Mouse (Mus musculus): ENCODE results near the gene Phc1. TPM values are rescaled to one million over a fixed set of nuclear protein-coding genes. Genes with fewer than 3 reads are reported as not detected.
"Not testable (repeated sequence)": the region's sequence is repeated elsewhere in the genome, so short reads cannot be mapped to it uniquely, and the experiment has no call there.

The Phc1 gene
- total and polyA plus RNA-seq, 3 experiments = 4.6 to 35.9 TPM; not detected in 1

GRCm38 (mm10) chr6:122357089-122357488 is 16.7 kb upstream of the Phc1 start:
- Histone ChIP-seq H3K27ac (ENCODE audit: control insufficient read depth, low read depth, low read length) (no peak overlapping the region), H3K9me3 (replicated peaks; ENCODE audit: insufficient read depth, low read length) (no peaks in the 10 kb centered on the region), H3K4me1 (ENCODE audit: control insufficient read depth in 1 of 2, insufficient read depth in 2 of 2, low read length in 2 of 2) (no peaks in the 10 kb centered on the region; a peak in 1 of 4 replicates), H3K79me2 (ENCODE audit: control insufficient read depth, insufficient read depth, low read length, poor library complexity) (no peaks in the 10 kb centered on the region), H3K36me3 (ENCODE audit: control insufficient read depth in 1 of 2, insufficient read depth in 2 of 2, low read length in 2 of 2) (no peaks in the 10 kb centered on the region), H3K4me3 (ENCODE audit: control insufficient read depth in 1 of 2, insufficient read depth in 1 of 2, low read depth in 2 of 2, low read length in 2 of 2) (no peak overlapping the region), H3K9ac (ENCODE audit: control insufficient read depth, low read depth, low read length, poor library complexity, severe bottlenecking) (no peak overlapping the region), H3K27me3 (ENCODE audit: control insufficient read depth in 1 of 2, insufficient read depth in 2 of 2, low read length in 2 of 2) (no peaks in the 10 kb centered on the region)
- TF ChIP-seq NRF1 (IDR thresholded peaks at IDR 0.05; ENCODE audit: insufficient read depth, low read depth, low read length, poor library complexity, severe bottlenecking) = no peak
- no peak for TF ChIP-seq E2F4 (IDR thresholded peaks at IDR 0.05; ENCODE audit: borderline replicate concordance, low read depth, low read length)
- no peak for TF ChIP-seq ELF1 (IDR thresholded peaks at IDR 0.05; ENCODE audit: low read depth, low read length)
- no peak for TF ChIP-seq USF1 (IDR thresholded peaks at IDR 0.05; ENCODE audit: low read depth, low read length)
- TF ChIP-seq MAZ (IDR thresholded peaks at IDR 0.05; ENCODE audit: low read depth, low read length) = no peak
- TF ChIP-seq POLR2AphosphoS5 (IDR thresholded peaks at IDR 0.05; ENCODE audit: borderline replicate concordance, low read depth, low read length) = no peak
- no peak for TF ChIP-seq UBTF (IDR thresholded peaks at IDR 0.05; ENCODE audit: borderline replicate concordance, insufficient read depth, low read depth, low read length)
- TF ChIP-seq NELFE (IDR thresholded peaks at IDR 0.05; ENCODE audit: low read depth, low read length) = no peak
- no peak for TF ChIP-seq MAX (IDR thresholded peaks at IDR 0.05; ENCODE audit: low read length)
- TF ChIP-seq RCOR1 (IDR thresholded peaks at IDR 0.05; ENCODE audit: low read depth, low read length) = no peak
- TF ChIP-seq MYB (IDR thresholded peaks at IDR 0.05; ENCODE audit: low read depth, low read length) = no peak
- no peak for DNase-seq (ENCODE audit: low read depth, low spot score)

- no peak overlapping the region for H3K27ac ChIP-seq (ENCODE audit: control insufficient read depth, low read depth, low read length)
- no peaks in the 10 kb centered on the region; a peak in 1 of 4 replicates for H3K4me1 ChIP-seq (ENCODE audit: control insufficient read depth in 1 of 2, insufficient read depth in 2 of 2, low read length in 2 of 2)
- H3K4me3 ChIP-seq (ENCODE audit: control insufficient read depth in 1 of 2, insufficient read depth in 1 of 2, low read depth in 2 of 2, low read length in 2 of 2) = no peak overlapping the region
- H3K79me2 ChIP-seq (ENCODE audit: control insufficient read depth, insufficient read depth, low read length, poor library complexity) = no peaks in the 10 kb centered on the region
- no peak for TF ChIP-seq ETS1 (IDR thresholded peaks at IDR 0.05; ENCODE audit: low read depth, low read length)
- TF ChIP-seq TAL1 (IDR thresholded peaks at IDR 0.05; ENCODE audit: low read length) = no peak
- H3K9me3 ChIP-seq (replicated peaks; ENCODE audit: insufficient read depth, low read length) = no peaks in the 10 kb centered on the region
- H3K36me3 ChIP-seq (ENCODE audit: control insufficient read depth in 1 of 2, insufficient read depth in 2 of 2, low read length in 2 of 2) = no peaks in the 10 kb centered on the region
- no peak overlapping the region for H3K9ac ChIP-seq (ENCODE audit: control insufficient read depth, low read depth, low read length, poor library complexity, severe bottlenecking)
- no peaks in the 10 kb centered on the region for H3K27me3 ChIP-seq (ENCODE audit: control insufficient read depth in 1 of 2, insufficient read depth in 2 of 2, low read length in 2 of 2)
- DNase-seq (ENCODE audit: low read depth, low spot score) = no peak
Observed at GRCm38 (mm10) chr6:122355909-122356308, 15.5 kb upstream of the Phc1 start.

- H3K79me2 ChIP-seq (ENCODE audit: control insufficient read depth, insufficient read depth, low read length, poor library complexity); H3K9ac ChIP-seq (ENCODE audit: control insufficient read depth, low read depth, low read length, poor library complexity, severe bottlenecking); DNase-seq (ENCODE audit: low read depth, low spot score); H3K4me3 ChIP-seq (ENCODE audit: control insufficient read depth in 1 of 2, insufficient read depth in 1 of 2, low read depth in 2 of 2, low read length in 2 of 2); H3K27me3 ChIP-seq (ENCODE audit: control insufficient read depth in 1 of 2, insufficient read depth in 2 of 2, low read length in 2 of 2); H3K9me3 ChIP-seq (replicated peaks; ENCODE audit: insufficient read depth, low read length); H3K27ac ChIP-seq (ENCODE audit: control insufficient read depth, low read depth, low read length): not testable (repeated sequence)
- Histone ChIP-seq H3K4me1 (ENCODE audit: control insufficient read depth in 1 of 2, insufficient read depth in 2 of 2, low read length in 2 of 2) (peaks cover 15 to 17% of the 10 kb centered on the region in 2 experiments), H3K36me3 (ENCODE audit: control insufficient read depth in 1 of 2, insufficient read depth in 2 of 2, low read length in 2 of 2) (peaks cover 0 to 20% of the 10 kb centered on the region in 2 experiments; a peak in 2 of 4 replicates)
Observed at GRCm38 (mm10) chr6:122347326-122347725, 7.0 kb upstream of the Phc1 start.
